Mouse (Mus musculus): ENCODE measurements around the gene Fam214b.

GRCm38 (mm10) chr4:43089950-43090349 is 43.9 kb upstream of the Fam214b start:
- no peak for TF ChIP-seq TAL1 (conservative IDR thresholded peaks at IDR 0.05; ENCODE audit: low read depth, low read length)
- no peak for TF ChIP-seq CTCF (IDR thresholded peaks at IDR 0.05; ENCODE audit: low read depth, low read length)
- TF ChIP-seq GATA1 (IDR thresholded peaks at IDR 0.05; ENCODE audit: borderline replicate concordance, low read length) = no peak
- no peak for TF ChIP-seq GATA2 (IDR thresholded peaks at IDR 0.05; ENCODE audit: borderline replicate concordance, low read depth, low read length)
